Mouse (Mus musculus) CD4-positive, CD25-positive, alpha-beta regulatory T cell, adult 4 months (primary cell): Measurements from ENCODE around the gene Mrpl45. TPM values are rescaled to one million over a fixed set of nuclear protein-coding genes. Genes with fewer than 3 reads are reported as not detected.

Experiments used
- ATAC-seq: one replicate; pipeline ENCODE4 v1.8.0; 2017
- polyA plus RNA-seq, 2 experiments: library from polyadenylated mRNA; unstranded; fragments of 100-300 nt; shearing (Covaris generic); gene quantifications; one replicate each; pipeline ENCODE4 v1.2.1; 2017

Mrpl45 gene
- polyA plus RNA-seq, 2 experiments from 2014 or later, result 38.8 to 42.3 TPM

DNA sequence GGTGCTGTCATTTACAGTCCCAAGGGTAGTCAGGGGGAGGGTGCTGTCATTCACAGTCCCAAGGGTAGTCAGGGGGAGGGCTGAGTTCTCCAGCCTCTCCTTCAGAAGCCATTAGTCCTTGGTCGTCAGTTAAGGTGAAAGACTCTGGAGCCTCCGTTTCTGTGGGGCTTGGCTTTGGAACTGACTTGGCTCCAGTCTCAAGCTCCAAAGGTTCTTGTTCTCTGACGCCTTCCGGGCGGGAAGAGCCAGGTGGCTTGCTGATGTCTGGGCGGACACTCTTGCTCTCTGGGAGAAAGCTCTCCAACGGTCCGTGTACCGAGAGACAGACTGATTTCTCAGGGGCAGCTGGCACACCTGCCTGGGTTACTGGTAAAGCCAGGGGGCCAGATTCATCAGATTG, 18.9 kb downstream of the Mrpl45 start:
- ATAC-seq, result no peak

DNA sequence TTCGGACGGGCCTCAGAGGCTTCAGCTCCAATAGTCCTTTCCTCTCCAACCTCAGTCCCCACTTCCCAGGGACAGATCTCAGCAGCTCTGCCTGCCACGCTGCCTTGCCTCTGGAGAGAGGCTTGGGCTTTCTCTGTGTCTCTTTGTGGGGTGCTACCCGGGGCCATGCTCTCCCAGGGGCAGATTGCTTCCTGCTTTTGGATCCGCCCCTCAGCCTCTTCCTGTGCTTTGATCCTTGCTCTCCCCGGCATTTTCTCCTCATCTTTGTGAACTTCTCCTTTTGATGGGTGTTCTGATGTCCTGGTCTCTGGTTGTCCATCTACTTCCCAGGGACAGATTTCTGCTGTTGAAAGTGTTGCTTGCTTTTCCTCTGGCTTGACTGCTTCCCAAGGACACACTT, 20.7 kb downstream of the Mrpl45 start:
- no peak for ATAC-seq

DNA sequence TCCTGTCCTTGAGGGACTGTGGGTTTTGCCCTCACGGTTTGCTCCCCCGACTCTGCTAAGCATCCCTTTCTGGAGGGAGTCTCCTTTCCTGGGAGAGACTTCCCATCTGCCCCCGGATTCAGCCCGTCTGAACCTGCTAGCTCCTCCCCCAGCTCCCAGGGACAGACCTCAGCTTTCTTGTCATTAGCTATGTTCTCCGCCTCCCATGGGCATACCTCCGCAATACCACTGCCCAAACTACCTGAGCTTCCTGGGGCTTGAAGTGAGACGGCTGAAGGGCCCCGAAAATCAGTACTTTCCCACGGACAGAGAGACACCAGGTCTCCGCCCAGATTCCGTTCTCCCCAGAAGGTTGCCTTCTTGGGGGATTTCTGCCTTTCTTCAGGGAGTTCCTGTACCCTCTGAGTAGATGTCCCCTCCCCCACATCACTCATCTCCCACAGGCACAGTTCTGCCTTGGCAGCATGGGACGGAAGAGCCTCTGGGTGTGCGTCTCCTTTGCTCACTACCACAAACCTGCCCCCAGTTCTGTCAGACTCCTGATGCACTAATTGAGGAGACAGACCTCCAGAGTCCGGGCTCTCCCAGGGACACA, 21.3 kb downstream of the Mrpl45 start:
- no peak for ATAC-seq

DNA sequence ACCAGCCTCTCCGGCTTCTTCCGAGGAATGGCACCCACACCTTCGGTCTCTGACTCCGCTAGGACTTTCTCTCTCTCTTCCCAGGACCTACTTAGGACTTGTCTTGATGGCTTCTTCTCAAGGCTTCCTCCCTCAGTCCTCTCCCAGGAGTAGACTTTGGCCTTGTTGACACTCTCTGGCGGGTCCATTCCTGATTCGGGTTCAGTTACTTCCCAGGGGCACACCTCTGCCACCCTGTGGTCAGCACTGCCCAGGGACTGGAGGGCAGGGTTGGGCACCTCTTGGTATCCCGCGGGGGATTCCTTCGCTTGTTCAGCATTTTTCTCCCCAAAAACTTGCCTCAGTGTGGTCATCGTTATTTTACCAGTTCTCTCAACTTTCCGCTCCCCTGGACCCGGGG, 21.8 kb downstream of the Mrpl45 start:
- no peak for ATAC-seq

DNA sequence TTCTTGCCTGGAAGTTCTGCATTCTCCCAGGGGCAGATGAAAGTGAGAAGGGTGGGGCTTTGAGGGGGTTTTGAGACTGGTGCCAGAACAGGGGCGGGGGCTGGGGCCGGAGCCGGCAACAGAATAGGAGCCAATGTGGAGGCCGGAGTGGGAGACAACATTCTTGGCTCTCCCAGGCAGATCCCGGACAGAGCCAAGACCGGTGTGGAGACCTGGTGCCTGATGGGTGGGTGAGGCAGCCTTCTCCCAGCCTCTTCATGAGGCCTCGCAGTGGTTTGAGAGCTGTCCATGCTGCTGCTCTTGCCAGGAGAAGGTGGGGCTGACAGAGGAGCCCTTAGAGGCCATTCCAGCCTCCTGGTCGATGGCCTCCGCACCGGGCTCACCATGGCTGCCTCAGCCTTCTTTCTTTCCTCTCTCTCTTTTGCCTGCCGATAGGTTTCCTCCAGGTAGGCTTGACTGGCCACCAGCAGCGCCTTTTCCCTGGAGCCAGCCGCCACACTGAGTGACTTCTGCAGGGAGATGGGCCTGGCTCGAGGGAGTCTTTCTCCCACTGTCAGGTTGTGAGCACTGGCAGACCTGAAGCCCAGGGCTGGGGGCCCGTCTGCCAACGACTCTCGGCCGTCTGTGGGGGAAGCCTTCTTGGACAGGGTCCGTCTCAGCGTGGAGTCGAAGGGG, 22.9 kb downstream of the Mrpl45 start:
- ATAC-seq, result no peak

DNA sequence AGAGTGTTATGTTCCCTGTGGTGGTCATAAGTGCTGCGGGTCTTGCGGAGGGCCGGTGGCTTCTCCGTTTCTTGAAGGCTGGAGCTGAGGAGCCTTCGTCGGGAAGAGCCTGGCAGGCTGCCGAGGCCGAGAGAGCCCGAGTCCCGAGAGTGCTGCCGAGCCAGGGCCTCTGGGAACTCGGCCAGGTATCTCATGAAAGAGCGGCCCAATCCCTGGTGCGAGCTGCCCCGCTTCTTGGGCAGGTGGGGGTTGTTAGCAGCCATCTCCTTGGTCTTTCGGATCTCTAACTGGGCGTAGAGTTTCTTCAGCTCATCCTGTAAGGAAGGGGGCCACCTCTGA, 23.4 kb downstream of the Mrpl45 start:
- no peak for ATAC-seq

DNA sequence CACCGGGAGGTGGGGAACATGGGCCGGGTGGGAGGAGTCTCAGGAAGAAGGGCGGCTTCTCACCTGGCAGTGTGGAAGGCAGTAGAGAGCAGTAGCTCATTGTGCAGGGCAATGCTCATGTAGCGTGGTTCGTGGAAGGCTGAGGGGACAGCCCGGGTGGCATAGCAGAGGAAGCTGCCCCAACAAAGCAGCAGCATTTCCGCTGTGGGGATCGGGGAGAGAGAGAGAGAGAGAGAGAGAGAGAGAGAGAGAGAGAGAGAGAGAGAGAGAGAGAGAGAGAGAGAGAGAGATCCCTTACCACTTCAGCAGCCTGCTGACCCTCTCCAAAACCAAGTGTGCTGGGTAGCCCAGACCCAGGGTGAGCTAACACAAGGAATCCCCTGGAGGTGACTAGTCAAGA, 27.7 kb downstream of the Mrpl45 start:
- ATAC-seq, result peak; percentile 65

DNA sequence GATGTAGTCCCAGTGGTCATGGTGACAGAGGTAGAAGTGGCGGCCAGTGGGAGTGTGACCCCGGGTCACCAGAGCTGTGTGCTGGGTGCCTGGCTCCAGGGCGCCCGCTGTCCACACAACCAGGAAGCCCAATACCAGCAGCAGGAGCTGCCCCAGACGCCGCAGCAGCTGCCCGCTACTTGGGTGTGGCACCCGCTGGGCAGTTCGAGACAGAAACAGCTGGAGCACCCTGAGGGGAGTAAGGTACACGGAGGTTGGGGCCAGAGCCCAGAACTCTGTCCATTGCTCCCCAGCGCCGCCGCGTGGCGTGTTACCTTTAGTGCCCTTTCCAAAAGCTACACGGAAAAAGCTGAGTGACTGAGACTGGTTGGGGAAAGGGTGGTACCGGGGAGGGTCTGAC, 28.1 kb downstream of the Mrpl45 start:
- peak; percentile 49 for ATAC-seq

DNA sequence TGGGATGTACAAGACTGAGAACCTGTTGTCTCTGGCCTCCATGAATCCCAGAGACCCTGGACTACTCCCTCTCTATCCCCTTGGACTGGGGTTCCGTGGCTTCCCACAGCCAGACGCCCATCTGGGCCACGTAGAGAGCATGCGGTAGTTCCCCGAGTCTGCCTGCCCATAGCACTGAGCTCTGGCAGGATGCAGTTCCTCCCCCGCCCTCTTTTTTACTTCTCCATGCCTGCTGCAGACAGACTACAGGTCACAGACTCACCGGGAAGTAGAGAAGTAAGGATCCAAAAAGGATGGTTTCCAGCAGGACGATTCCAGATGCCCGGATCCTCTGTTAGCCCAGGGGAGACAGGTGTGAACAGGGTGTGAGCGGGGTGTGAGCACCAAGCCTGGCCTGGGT, 29.9 kb downstream of the Mrpl45 start:
- no peak for ATAC-seq

DNA sequence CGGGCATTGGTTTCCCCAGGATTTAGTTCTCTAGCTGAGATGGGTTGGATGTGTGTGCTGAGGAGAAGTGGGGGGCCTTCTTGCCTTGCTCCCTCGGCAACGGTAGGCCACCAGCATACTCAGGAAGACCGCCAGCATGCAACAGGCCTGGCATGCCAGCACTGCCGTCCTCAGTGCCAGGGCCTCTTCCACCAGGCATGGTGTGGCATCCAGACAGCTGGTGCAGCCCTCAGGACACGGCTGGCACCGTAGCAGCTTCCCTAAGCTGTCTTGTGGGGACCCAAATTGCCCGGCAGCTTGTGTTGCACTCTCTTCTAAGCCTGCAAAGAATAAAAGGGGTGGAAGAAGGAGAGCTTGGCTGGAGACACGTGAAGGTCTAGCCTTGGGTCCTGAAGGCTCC, 30.9 kb downstream of the Mrpl45 start:
- no peak for ATAC-seq

DNA sequence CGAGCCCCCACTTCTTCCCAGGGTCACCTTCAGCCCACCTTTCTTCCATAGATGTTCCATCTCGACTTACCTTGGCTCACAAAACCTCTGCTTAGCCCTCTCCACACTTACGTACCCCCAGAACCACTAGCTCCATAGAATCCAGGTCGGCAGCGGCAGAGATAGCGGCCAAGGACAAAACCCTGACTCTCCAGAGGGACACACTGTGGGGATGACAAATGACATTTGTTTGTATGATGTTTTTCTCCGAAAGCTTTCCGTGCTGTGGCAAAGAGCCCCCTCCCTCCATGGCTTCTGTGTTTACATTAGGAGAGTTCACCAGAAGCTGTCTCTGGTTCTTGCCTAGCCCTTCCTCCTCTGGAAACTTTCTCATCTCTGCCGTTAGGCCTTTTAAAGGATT, 31.8 kb downstream of the Mrpl45 start:
- no peak for ATAC-seq

DNA sequence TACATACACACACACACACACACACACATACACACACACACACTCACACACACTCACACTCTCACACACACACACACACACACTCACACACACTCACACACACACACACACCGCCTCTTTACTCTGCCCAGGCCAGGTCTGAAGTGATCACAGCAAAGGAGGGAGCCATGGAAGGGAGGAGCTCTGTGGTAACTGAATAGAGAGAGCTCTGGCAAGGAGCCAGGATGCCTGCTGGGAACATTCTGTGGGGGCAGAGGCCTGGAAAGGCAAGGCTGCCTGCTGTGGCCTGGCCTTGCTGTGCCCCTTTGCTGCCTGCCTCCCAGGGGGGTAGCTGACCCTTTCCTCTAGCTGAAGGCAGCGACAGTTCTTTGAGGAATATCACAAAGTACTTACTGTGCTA, 34.5 kb downstream of the Mrpl45 start:
- no peak for ATAC-seq

DNA sequence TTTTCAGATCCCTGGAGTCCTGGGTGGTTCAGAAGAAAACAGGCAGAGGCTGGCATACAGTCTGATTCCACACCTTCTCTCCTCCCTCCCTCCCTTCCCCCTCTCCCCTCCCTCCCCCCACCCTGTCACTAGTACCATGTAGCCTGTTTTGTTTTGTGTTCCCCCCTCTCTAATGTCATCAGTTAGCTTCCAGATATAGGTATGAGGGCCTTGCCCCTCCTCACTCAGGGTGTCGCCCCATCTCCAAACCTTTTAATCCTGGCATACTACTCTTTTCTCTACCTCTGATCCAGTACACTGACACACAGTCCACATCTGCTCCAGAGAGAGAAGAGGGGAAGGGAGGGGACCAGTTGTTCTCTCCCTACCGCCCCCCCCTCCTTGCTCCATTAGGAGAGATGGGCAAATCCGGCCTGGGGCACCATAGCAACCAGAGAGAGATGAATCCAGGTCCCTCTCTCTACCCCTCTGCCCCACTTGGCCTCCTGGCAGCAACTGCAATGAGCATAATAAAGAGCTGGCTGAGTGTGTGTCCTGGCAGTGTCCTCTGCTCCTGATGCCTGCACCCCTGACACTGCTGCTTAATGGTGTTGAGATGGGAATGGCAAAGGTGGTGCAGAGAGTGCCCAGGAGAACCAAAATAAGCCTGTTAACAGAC, 36.6 kb downstream of the Mrpl45 start, which contains the start of gene Gpr179:
Gene Gpr179 (minus strand): TSS at position 51 of the 658 bp plus-strand sequence.
- no peak for ATAC-seq

DNA sequence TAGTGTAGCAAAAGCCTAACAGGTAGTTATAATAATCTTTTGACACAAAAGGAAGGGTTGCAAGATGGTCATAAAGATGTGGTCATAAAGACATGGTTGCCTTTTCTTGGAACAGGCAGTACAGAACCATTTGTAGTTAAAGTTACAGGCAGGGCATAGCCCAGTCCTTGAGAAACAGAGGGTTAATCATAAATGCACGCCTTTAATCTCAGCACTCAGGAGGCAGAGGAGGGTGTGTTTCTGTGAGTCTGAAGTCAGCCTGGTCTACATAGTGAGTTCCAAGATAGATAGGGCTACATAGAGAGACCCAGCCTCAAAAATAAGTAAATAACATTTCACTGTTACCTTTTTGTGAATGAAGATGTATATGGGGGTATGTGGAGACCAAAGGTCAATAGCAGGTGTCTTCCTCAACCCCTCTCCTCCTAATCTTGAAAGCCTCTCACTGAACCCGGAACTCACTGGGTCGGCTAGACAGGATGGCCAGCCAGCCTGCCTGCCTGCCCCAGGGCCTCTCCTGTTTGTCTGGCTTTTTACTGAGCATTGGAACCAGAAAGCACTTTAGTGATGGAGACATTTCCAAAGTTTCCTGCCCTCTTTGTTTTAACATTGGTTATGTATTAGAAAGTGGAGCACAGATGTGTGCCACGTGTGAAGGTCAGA, 37.5 kb downstream of the Mrpl45 start:
- no peak for ATAC-seq

DNA sequence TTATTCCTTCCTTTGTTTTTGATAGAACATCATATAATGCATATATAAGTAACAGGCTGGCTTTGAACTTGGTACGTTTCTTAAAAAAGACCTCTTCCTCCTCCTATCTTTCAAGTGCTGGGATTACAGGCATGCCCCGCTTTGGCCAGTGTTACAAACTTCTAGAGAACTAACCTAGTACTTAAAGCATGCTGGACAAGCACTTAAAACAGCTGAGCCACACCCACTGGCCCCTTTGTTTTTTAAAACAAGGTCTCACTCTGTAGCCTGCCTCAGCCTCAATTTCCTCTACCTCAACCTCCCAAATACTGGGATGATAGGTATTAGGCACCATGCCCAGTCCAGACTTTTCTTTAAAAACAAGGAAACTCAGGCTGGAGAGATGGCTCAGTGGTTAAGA, 39.1 kb downstream of the Mrpl45 start:
- ATAC-seq, result no peak

DNA sequence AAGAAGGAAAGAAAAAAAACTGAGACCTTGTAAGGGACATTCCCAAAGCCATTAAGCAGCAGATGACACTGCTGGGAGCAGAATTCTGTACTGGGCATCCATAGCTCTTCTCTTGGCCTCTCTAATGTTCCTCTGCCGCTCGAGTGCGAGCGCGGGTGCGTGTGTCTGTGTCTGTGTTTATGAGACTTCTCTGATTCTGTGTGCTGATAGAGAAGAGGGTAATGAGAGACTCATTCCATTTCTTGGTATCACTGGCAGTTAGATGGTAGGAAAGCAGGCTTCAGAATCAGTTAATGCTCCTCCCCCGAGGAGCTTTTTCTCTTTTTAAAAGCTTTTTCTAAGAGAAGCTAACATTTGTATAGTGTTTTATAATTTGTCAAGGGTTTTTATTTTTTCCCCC, 39.7 kb downstream of the Mrpl45 start:
- no peak for ATAC-seq

DNA sequence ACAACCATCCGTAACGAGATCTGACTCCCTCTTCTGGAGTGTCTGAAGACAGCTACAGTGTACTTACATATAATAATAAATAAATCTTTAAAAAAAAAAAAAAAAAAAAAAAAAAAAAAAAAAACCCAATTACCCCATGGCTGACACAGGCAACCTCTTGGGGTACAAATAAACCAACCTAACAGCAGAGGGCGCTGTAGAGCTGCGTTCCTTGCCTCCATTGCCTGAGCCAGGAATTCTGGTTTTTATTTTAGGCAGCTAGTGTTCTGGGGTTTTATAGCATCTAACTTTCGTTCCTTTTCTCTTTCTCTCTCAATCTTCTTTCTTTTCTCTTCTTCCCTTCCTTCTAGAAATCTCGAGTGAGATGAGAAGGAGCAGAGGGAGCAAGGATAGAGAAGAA, 42.1 kb downstream of the Mrpl45 start:
- peak; percentile 32 for ATAC-seq

DNA sequence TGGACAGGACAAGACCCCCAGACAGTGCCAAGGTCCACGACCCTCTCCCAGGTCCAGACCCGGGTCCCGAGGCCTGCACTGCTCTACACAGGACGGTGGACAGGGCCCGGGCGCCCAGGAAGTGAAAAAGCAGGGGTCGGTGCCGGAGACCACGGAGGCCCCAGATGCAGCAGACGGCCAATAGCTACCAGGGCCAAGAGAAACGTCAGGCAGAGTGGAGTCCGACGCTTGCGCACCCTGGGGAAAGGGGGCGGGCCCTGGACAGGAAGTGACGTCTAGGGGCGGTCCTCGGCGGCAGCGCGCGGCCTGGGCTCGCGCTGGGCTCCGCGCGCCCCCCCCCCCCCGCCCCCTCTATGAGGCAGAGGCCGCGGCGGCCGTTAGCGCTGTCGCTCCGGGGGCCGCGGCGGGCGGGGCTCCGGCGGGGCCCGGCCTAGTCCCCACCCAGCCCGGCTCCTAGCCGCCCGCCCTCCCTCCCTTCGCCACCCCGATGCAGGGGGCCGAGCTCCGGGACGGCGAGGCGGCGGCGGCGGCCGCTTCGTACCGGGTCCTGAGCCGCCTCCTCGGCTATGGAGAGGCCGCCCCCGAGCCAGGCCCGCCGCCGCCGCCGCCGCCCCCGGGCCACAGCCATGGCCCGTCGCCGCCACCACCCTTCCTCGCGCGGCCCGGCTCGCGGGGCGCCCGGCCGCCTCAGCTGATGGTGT, 46.6 kb downstream of the Mrpl45 start, which contains the start of gene Socs7:
Gene Socs7 (plus strand): TSS at position 604 of the 701 bp plus-strand sequence.
- ATAC-seq, result peak; percentile 90

DNA sequence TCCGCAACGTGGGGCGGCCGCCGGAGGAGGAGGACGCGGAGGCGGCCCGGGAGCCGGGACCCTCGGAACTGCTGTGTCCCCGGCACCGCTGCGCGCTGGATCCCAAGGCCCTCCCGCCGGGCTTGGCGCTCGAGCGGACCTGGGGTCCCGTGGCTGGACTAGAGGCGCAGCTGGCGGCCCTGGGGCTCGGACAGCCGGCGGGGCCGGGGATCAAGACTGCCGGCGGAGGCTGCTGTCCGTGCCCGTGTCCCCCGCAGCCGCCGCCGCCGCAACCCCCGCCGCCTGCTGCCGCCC, 47.1 kb downstream of the Mrpl45 start:
- ATAC-seq, result no peak

DNA sequence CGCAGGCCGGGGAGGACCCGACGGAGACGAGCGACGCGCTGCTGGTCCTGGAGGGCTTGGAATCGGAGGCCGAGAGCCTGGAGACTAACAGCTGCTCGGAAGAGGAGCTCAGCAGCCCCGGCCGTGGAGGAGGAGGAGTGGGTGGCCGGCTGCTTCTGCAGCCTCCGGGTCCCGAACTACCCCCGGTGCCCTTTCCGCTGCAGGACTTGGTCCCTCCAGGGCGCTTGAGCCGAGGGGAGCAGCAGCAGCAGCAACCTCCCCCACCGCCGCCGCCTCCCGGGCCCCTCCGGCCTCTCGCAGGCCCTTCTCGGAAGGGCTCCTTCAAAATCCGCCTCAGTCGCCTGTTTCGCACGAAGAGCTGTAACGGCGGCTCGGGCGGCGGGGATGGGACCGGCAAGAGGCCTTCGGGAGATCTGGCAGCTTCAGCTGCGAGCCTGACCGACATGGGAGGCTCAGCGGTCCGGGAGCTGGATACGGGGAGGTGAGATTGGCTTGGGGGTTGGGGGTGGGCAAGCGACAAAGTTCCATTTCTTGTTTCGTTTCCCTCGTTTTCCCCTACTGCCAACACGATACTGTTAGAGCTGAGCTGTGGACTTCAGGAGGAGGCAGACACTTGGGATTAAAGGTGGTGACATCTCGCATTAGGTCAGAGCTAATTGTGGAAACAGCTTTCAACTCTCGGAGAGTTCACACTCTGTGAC, 47.6 kb downstream of the Mrpl45 start:
- peak; percentile 14 for ATAC-seq

DNA sequence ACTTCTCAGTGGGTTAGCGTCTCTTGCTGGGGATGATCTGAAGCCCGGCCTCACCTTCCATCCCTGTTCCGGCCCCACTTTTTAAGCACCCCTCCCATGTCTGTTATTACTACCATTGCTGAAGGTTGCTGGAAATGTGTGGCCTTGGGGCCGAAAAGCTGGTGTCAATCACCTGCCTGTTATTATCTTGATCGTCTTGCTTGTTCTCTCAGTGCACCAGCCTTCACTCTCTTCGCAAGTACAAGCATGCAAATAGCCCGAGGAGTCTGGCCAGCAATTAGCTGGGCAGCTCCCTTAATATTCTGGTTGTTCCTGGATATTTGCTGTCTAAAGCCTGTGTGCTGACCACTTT, 48.1 kb downstream of the Mrpl45 start:
- ATAC-seq, result peak; percentile 2

DNA sequence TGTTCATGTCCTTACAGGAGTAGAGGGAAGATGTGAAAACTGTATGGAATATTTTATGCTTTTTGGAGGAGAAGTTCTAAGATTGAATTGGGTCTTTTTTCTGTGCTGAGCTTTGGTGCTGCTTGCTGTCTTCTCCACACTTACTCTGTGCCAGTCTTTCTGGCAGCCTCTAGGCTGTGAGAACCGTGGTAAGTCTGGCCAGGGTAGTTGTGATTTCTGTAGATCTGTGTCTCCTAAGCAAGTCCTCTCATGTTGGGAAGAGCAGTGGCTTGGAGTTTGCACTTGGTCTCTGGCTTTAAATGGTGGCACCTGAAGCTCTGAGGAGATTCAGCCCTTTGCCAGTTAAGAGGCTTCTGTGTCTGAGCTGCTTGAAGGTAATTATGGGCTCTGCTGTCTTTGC, 50.0 kb downstream of the Mrpl45 start:
- no peak for ATAC-seq

DNA sequence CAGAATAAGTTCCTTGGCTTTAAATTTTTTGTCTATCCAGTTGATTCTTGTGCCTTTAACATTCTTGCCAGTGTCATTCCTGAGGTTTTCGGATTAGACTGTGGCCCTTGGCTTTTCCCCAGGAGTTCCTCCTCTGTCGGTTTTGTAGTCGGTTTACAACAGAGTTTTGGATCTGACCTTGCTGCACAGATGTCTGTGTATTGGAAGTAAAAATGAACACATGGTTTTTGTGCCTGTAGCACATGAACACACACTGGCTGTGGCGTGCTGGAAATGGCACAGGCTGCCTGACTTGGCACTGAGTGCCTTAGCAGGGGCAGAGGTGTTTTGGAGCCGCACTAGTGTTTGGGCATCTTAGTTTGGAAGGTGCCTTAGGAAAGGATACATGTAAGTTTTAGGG, 53.0 kb downstream of the Mrpl45 start:
- no peak for ATAC-seq
